Comparison of ENCODE assay signal across 10 mouse cellular contexts in genomic region chr11:16258300-16258699, GRCm38 (mm10). TPM values are rescaled to one million over a fixed set of nuclear protein-coding genes. Genes with fewer than 3 reads are reported as not detected.
A peak's percentile ranks its signal among the peaks of the same experiment; 100 is the strongest.
DNase-seq lines count a peak whose midpoint lies in the region; ATAC-seq lines count a peak whose summit lies in the region.
"Had no signal": no experiment of that assay in that cellular context is flagged by ENCODE, and none has a peak within 500 bp of the region (broad histone marks: within the 10 kb centered on the region; RNA-seq: fewer than 3 reads in every experiment).

No protein-coding gene starts in this region.

- H3K36me3 ChIP-seq in forebrain, embryonic 14.5 days (ENCODE audit: control insufficient read depth, insufficient read depth, low read length), result no peaks in the 10 kb centered on the region
- no peaks in the 10 kb centered on the region for H3K36me3 ChIP-seq in heart, embryonic 10.5 days
- H3K36me3 ChIP-seq: liver, embryonic 13.5 days had no signal

- intact Hi-C loops in left cerebral cortex, postnatal 36 days (cut with DNase I), result no loop called here

- no peaks in the 10 kb centered on the region for H3K27me3 ChIP-seq in forebrain, embryonic 14.5 days (replicated peaks; ENCODE audit: control insufficient read depth, insufficient read depth, low read length)
- H3K27me3 ChIP-seq in heart, embryonic 10.5 days (ENCODE audit: insufficient read depth, poor library complexity, severe bottlenecking), result peaks cover 48% of the 10 kb centered on the region

- WGBS in forebrain, embryonic 14.5 days, result 42% methylated on average over 1 of the region's 1 CpGs
- WGBS in heart, embryonic 10.5 days, result 25% methylated on average over 1 of the region's 1 CpGs

- H3K4me1 ChIP-seq in forebrain, embryonic 14.5 days (ENCODE audit: control insufficient read depth, insufficient read depth, low read length), result peaks cover 2% of the 10 kb centered on the region; the same call in 1 of the 2 replicates
- peaks cover 9% of the 10 kb centered on the region; the same call in 1 of the 2 replicates for H3K4me1 ChIP-seq in heart, embryonic 10.5 days
- H3K4me1 ChIP-seq: liver, embryonic 13.5 days had no signal

- peak overlapping the region; percentile 83 for H3K4me2 ChIP-seq in forebrain, embryonic 14.5 days (ENCODE audit: low read length)

- H3K27ac ChIP-seq in forebrain, embryonic 14.5 days (ENCODE audit: low read depth, low read length), result peak overlapping the region; percentile 74; the same call in 1 of the 2 replicates
- no peak overlapping the region for H3K27ac ChIP-seq in heart, embryonic 10.5 days
- H3K27ac ChIP-seq: liver, embryonic 13.5 days had no signal

- ATAC-seq in forebrain, embryonic 14.5 days, result no peak

- peak; percentile 4 for DNase-seq in cerebellum, adult 11-12 months
- DNase-seq in cerebellum, adult 11 months, result no peak
- peak; percentile 27 for DNase-seq in forebrain, embryonic 14.5 days (ENCODE audit: low spot score)
- DNase-seq in left cerebral cortex, postnatal 36 days (ENCODE audit: low spot score in 2 of 2), result peak; percentile 35 to 36
- DNase-seq in retina, embryonic 14.5 days (ENCODE audit: low spot score), result peak; percentile 14
- DNase-seq in adrenal gland, postnatal 14 days, result no peak
- DNase-seq in heart, embryonic 10.5 days (ENCODE audit: low spot score), result no peak
- DNase-seq in testis, postnatal 14 days (ENCODE audit: low spot score), result no peak
- DNase-seq: liver, embryonic 13.5 days; thymus, adult 18-20 months had no signal

- H3K9me3 ChIP-seq in forebrain, embryonic 14.5 days (replicated peaks; ENCODE audit: control insufficient read depth, low read length), result no peaks in the 10 kb centered on the region
- H3K9me3 ChIP-seq in heart, embryonic 10.5 days, result no peaks in the 10 kb centered on the region
- H3K9me3 ChIP-seq: liver, embryonic 13.5 days had no signal

- peak overlapping the region; percentile 80 for H3K9ac ChIP-seq in forebrain, embryonic 14.5 days (ENCODE audit: low read length)
- H3K9ac ChIP-seq: liver, embryonic 13.5 days had no signal

- H3K4me3 ChIP-seq in forebrain, embryonic 14.5 days (ENCODE audit: low read depth, low read length), result peak overlapping the region; percentile 65
- H3K4me3 ChIP-seq in heart, embryonic 10.5 days, result no peak overlapping the region

RNA-seq across cellular contexts. Expression of gene Vstm2a, which starts 0.8 kb away (rescaled TPM):
- 49.0 and 59.1 TPM in 2 replicates for polyA plus RNA-seq in forebrain, embryonic 14.5 days (2014; fragmentation: Nextera tagmentation; extraction: Ambion mirVana)
- 100 to 1,000 TPM; 139 to 144 TPM for total RNA-seq in left cerebral cortex, postnatal 36 days (2021)
- 0.30 TPM in 1 of 2 replicates, not detected in the other for total RNA-seq in adrenal gland, postnatal 14 days (2021)
- polyA plus RNA-seq in heart, embryonic 10.5 days (2016; fragmentation: Nextera tagmentation; extraction: Ambion mirVana), result 0.13 TPM in 1 of 2 replicates, not detected in the other

Comparison
In these comparisons a context has a peak if more than half of its experiments do, and no peak if none do; other contexts are left out.
1. DNase-seq: peak in cerebellum, adult 11-12 months (single experiment), forebrain, embryonic 14.5 days (single experiment), left cerebral cortex, postnatal 36 days (2 of 2) and retina, embryonic 14.5 days (single experiment); none in cerebellum, adult 11 months (single experiment), adrenal gland, postnatal 14 days (single experiment), heart, embryonic 10.5 days (single experiment) and testis, postnatal 14 days (single experiment).
2. RNA of gene Vstm2a, which starts 0.8 kb away (total RNA-seq): 139 to 144 TPM in left cerebral cortex, postnatal 36 days; 0.30 TPM in adrenal gland, postnatal 14 days; every median in the first group is over 100 times any median in the second.